In the genomic region with DNA sequence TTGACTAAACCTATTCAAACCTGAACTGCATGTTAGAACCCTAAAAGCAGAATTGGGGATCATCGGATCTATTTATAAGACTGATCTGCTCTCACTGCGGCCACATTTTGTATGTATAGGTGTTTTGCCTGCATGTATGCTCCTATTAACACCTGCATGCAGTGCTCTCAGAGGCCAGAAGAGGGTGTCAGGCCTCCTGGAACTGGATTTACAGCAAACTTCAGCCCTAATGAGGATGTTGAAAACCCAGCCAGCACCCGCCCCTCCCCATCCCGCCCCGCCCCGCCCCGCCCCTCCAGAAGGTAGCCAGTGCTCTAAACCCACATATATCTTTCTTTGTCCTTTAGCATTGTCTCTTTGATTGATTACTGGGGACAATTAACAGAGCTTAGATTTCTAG, we compare ENCODE assay signal across 10 mouse cellular contexts. TPM values are rescaled to one million over a fixed set of nuclear protein-coding genes. Genes with fewer than 3 reads are reported as not detected.
DNase-seq lines count a peak whose midpoint lies in the region; ATAC-seq and TF ChIP-seq lines count a peak whose summit lies in the region.
"Had no signal": no experiment of that assay in that cellular context is flagged by ENCODE, and none has a peak within 500 bp of the region (broad histone marks: within the 10 kb centered on the region; RNA-seq: fewer than 3 reads in every experiment).

No protein-coding gene starts in this region.

- WGBS in midbrain, embryonic 11.5 days: 13% methylated on average over 7 of the region's 7 CpGs
- WGBS in midbrain, embryonic 15.5 days: 12% methylated on average over 7 of the region's 7 CpGs
- 12% methylated on average over 7 of the region's 7 CpGs for WGBS in intestine, embryonic 15.5 days

- H3K36me3 ChIP-seq in midbrain, embryonic 11.5 days (ENCODE audit: control insufficient read depth, insufficient read depth, low read length): no peaks in the 10 kb centered on the region
- no peaks in the 10 kb centered on the region for H3K36me3 ChIP-seq in midbrain, embryonic 15.5 days (replicated peaks)
- no peaks in the 10 kb centered on the region; the same call in 1 of the 2 replicates for H3K36me3 ChIP-seq in intestine, embryonic 15.5 days
- H3K36me3 ChIP-seq: heart, embryonic 13.5 days; stomach, embryonic 15.5 days had no signal

- H3K9ac ChIP-seq in midbrain, embryonic 11.5 days (ENCODE audit: low read length): no peak overlapping the region
- H3K9ac ChIP-seq in midbrain, embryonic 15.5 days: no peak overlapping the region
- no peak overlapping the region for H3K9ac ChIP-seq in intestine, embryonic 15.5 days
- H3K9ac ChIP-seq: heart, embryonic 13.5 days; stomach, embryonic 15.5 days had no signal

- DNase-seq in midbrain, embryonic 11.5 days (ENCODE audit: low spot score, missing footprints): peak; percentile 85
- DNase-seq in brain, embryonic 14.5 days (ENCODE audit: low read depth): peak; percentile 45
- DNase-seq in lung, adult 18-20 months: peak; percentile 67 to 68
- DNase-seq in spleen, postnatal 4 days (ENCODE audit: low spot score in 2 of 2): peak; percentile 80 to 85
- DNase-seq in cerebellum, adult 11 months: no peak
- DNase-seq in cerebellum, adult 18-20 months: no peak

- peak; percentile 51; the same call in 1 of the 2 replicates for TF ChIP-seq CTCF in brain, embryonic 14.5 days (IDR thresholded peaks at IDR 0.05; ENCODE audit: borderline replicate concordance, extremely low read depth, insufficient read depth, insufficient read length)

- ATAC-seq in midbrain, embryonic 11.5 days (ENCODE audit: low FRiP score): no peak
- ATAC-seq in midbrain, embryonic 15.5 days (replicated peaks): no peak
- ATAC-seq in intestine, embryonic 15.5 days: peak; percentile 45; the same call in 1 of the 2 replicates

- no peak overlapping the region for H3K4me2 ChIP-seq in midbrain, embryonic 11.5 days
- H3K4me2 ChIP-seq in midbrain, embryonic 15.5 days: no peak overlapping the region
- H3K4me2 ChIP-seq in intestine, embryonic 15.5 days (replicated peaks): no peak overlapping the region
- H3K4me2 ChIP-seq: stomach, embryonic 15.5 days had no signal

- H3K9me3 ChIP-seq in midbrain, embryonic 11.5 days (ENCODE audit: control insufficient read depth, low read length): no peaks in the 10 kb centered on the region
- H3K9me3 ChIP-seq in midbrain, embryonic 15.5 days: no peaks in the 10 kb centered on the region
- H3K9me3 ChIP-seq in intestine, embryonic 15.5 days: no peaks in the 10 kb centered on the region
- H3K9me3 ChIP-seq: heart, embryonic 13.5 days; stomach, embryonic 15.5 days had no signal

- H3K27ac ChIP-seq in midbrain, embryonic 11.5 days (ENCODE audit: low read depth, low read length): no peak overlapping the region
- no peak overlapping the region for H3K27ac ChIP-seq in midbrain, embryonic 15.5 days
- H3K27ac ChIP-seq in intestine, embryonic 15.5 days: no peak overlapping the region
- H3K27ac ChIP-seq: heart, embryonic 13.5 days; stomach, embryonic 15.5 days had no signal

- H3K4me3 ChIP-seq in midbrain, embryonic 11.5 days (ENCODE audit: low read depth, low read length): no peak overlapping the region
- no peak overlapping the region for H3K4me3 ChIP-seq in midbrain, embryonic 15.5 days
- H3K4me3 ChIP-seq in intestine, embryonic 15.5 days (replicated peaks): no peak overlapping the region
- H3K4me3 ChIP-seq: stomach, embryonic 15.5 days had no signal

- TF ChIP-seq POLR2A in brain, embryonic 14.5 days (IDR thresholded peaks at IDR 0.05; ENCODE audit: borderline replicate concordance, extremely low read depth, insufficient read depth, insufficient read length, poor library complexity, severe bottlenecking): no peak

- peaks cover 52% of the 10 kb centered on the region for H3K27me3 ChIP-seq in midbrain, embryonic 11.5 days (ENCODE audit: control insufficient read depth, insufficient read depth, low read length)
- peaks cover 69% of the 10 kb centered on the region for H3K27me3 ChIP-seq in midbrain, embryonic 15.5 days (replicated peaks)
- peaks cover 33% of the 10 kb centered on the region for H3K27me3 ChIP-seq in intestine, embryonic 15.5 days (replicated peaks)

- peaks cover 10% of the 10 kb centered on the region for H3K4me1 ChIP-seq in midbrain, embryonic 11.5 days (ENCODE audit: control insufficient read depth, insufficient read depth, low read length)
- H3K4me1 ChIP-seq in midbrain, embryonic 15.5 days: peaks cover 11% of the 10 kb centered on the region
- H3K4me1 ChIP-seq in intestine, embryonic 15.5 days (replicated peaks): peaks cover 19% of the 10 kb centered on the region

RNA-seq across cellular contexts. Expression of gene Arhgap9, which starts 2.7 kb away (rescaled TPM):
- 1.1 and 1.4 TPM in 2 replicates for polyA plus RNA-seq in midbrain, embryonic 11.5 days (2014; fragmentation: Nextera tagmentation; extraction: Ambion mirVana)
- 0.87 and 0.99 TPM in 2 replicates for polyA plus RNA-seq in midbrain, embryonic 15.5 days (2015; fragmentation: Nextera tagmentation; extraction: Ambion mirVana)
- polyA plus RNA-seq in brain, embryonic 14.5 days (2012; rRNA removed): 0.49 and 0.71 TPM in 2 replicates
- polyA plus RNA-seq in intestine, embryonic 15.5 days (2015; fragmentation: Nextera tagmentation; extraction: Ambion mirVana): 6.1 and 6.7 TPM in 2 replicates

RNA-seq across cellular contexts. Expression of gene Mars, which starts 12.9 kb away (rescaled TPM):
- 185 and 187 TPM in 2 replicates for polyA plus RNA-seq in midbrain, embryonic 11.5 days (2014; fragmentation: Nextera tagmentation; extraction: Ambion mirVana)
- 121 and 123 TPM in 2 replicates for polyA plus RNA-seq in midbrain, embryonic 15.5 days (2015; fragmentation: Nextera tagmentation; extraction: Ambion mirVana)
- polyA plus RNA-seq in brain, embryonic 14.5 days (2012; rRNA removed): 88.2 and 102 TPM in 2 replicates
- 113 and 129 TPM in 2 replicates for polyA plus RNA-seq in intestine, embryonic 15.5 days (2015; fragmentation: Nextera tagmentation; extraction: Ambion mirVana)

RNA-seq across cellular contexts. Expression of gene Gli1, which starts 17.3 kb away (rescaled TPM):
- 3.1 and 4.1 TPM in 2 replicates for polyA plus RNA-seq in midbrain, embryonic 11.5 days (2014; fragmentation: Nextera tagmentation; extraction: Ambion mirVana)
- 1.1 and 1.5 TPM in 2 replicates for polyA plus RNA-seq in midbrain, embryonic 15.5 days (2015; fragmentation: Nextera tagmentation; extraction: Ambion mirVana)
- polyA plus RNA-seq in brain, embryonic 14.5 days (2012; rRNA removed): 7.4 and 11.3 TPM in 2 replicates
- 7.5 and 8.1 TPM in 2 replicates for polyA plus RNA-seq in intestine, embryonic 15.5 days (2015; fragmentation: Nextera tagmentation; extraction: Ambion mirVana)

RNA-seq across cellular contexts. Expression of gene Inhbe, which starts 29.7 kb away (rescaled TPM):
- not detected in 2 replicates for polyA plus RNA-seq in midbrain, embryonic 11.5 days (2014; fragmentation: Nextera tagmentation; extraction: Ambion mirVana)
- 0.04 and 0.06 TPM in 2 replicates for polyA plus RNA-seq in midbrain, embryonic 15.5 days (2015; fragmentation: Nextera tagmentation; extraction: Ambion mirVana)
- polyA plus RNA-seq in brain, embryonic 14.5 days (2012; rRNA removed): not detected in 2 replicates
- polyA plus RNA-seq in intestine, embryonic 15.5 days (2015; fragmentation: Nextera tagmentation; extraction: Ambion mirVana): 0.03 TPM in 1 of 2 replicates, not detected in the other
- polyA plus RNA-seq: heart, embryonic 13.5 days had no signal

RNA-seq across cellular contexts. Expression of gene Mbd6, which starts 35.7 kb away (rescaled TPM):
- 12.3 and 16.3 TPM in 2 replicates for polyA plus RNA-seq in midbrain, embryonic 11.5 days (2014; fragmentation: Nextera tagmentation; extraction: Ambion mirVana)
- polyA plus RNA-seq in midbrain, embryonic 15.5 days (2015; fragmentation: Nextera tagmentation; extraction: Ambion mirVana): 16.2 and 18.8 TPM in 2 replicates
- polyA plus RNA-seq in brain, embryonic 14.5 days (2012; rRNA removed): 39.2 and 67.3 TPM in 2 replicates
- 13.1 and 15.7 TPM in 2 replicates for polyA plus RNA-seq in intestine, embryonic 15.5 days (2015; fragmentation: Nextera tagmentation; extraction: Ambion mirVana)

Comparison
In these comparisons a context has a peak if more than half of its experiments do, and no peak if none do; other contexts are left out.
1. DNase-seq: peak in midbrain, embryonic 11.5 days (single experiment), brain, embryonic 14.5 days (single experiment), lung, adult 18-20 months (2 of 2) and spleen, postnatal 4 days (2 of 2); none in cerebellum, adult 11 months (single experiment) and cerebellum, adult 18-20 months (0 of 2).